Mouse (Mus musculus): Measurements from ENCODE around the gene Prr29. TPM values are rescaled to one million over a fixed set of nuclear protein-coding genes. Genes with fewer than 3 reads are reported as not detected.

The Prr29 gene
- polyA plus RNA-seq, 1 experiment from 2014 or later = 4.7 TPM

Other genes starting within 250 kb of the Prr29 start
- 0.71 TPM in 1 of 2 replicates, not detected in the other for gene Gm10840, start 204.6 kb upstream of the Prr29 start, polyA plus RNA-seq (2015; fragmentation: Nextera tagmentation; extraction: Ambion mirVana)
- gene Limd2, start 204.6 kb upstream of the Prr29 start, polyA plus RNA-seq (2015; fragmentation: Nextera tagmentation; extraction: Ambion mirVana) = 250 and 257 TPM in 2 replicates
- 28.4 and 29.3 TPM in 2 replicates for gene Strada, start 163.3 kb upstream of the Prr29 start, polyA plus RNA-seq (2015; fragmentation: Nextera tagmentation; extraction: Ambion mirVana)
- 88.9 and 91.8 TPM in 2 replicates for gene Ccdc47, start 149.1 kb upstream of the Prr29 start, polyA plus RNA-seq (2015; fragmentation: Nextera tagmentation; extraction: Ambion mirVana)
- 71.1 and 77.5 TPM in 2 replicates for gene Ddx42, start 148.5 kb upstream of the Prr29 start, polyA plus RNA-seq (2015; fragmentation: Nextera tagmentation; extraction: Ambion mirVana)
- 53.7 and 54.7 TPM in 2 replicates for gene Ftsj3, start 109.4 kb upstream of the Prr29 start, polyA plus RNA-seq (2015; fragmentation: Nextera tagmentation; extraction: Ambion mirVana)
- 279 and 291 TPM in 2 replicates for gene Psmc5, start 109.3 kb upstream of the Prr29 start, polyA plus RNA-seq (2015; fragmentation: Nextera tagmentation; extraction: Ambion mirVana)
- gene Smarcd2, start 92.5 kb upstream of the Prr29 start, polyA plus RNA-seq (2015; fragmentation: Nextera tagmentation; extraction: Ambion mirVana) = 120 TPM in 2 replicates
- 0.46 and 0.71 TPM in 2 replicates for gene Tcam1, start 88.8 kb upstream of the Prr29 start, polyA plus RNA-seq (2015; fragmentation: Nextera tagmentation; extraction: Ambion mirVana)
- gene Gh, start 63.6 kb upstream of the Prr29 start, polyA plus RNA-seq (2015; fragmentation: Nextera tagmentation; extraction: Ambion mirVana) = not detected in 2 replicates
- gene Cd79b, start 50.7 kb upstream of the Prr29 start, polyA plus RNA-seq (2015; fragmentation: Nextera tagmentation; extraction: Ambion mirVana) = 2.3 and 3.4 TPM in 2 replicates
- gene Scn4a, start 12.2 kb upstream of the Prr29 start, polyA plus RNA-seq (2015; fragmentation: Nextera tagmentation; extraction: Ambion mirVana) = 0.59 and 0.68 TPM in 2 replicates
- gene Icam2, start 22.6 kb downstream of the Prr29 start, polyA plus RNA-seq (2015; fragmentation: Nextera tagmentation; extraction: Ambion mirVana) = 39.4 and 43.2 TPM in 2 replicates
- gene Ern1, start 122.4 kb downstream of the Prr29 start, polyA plus RNA-seq (2015; fragmentation: Nextera tagmentation; extraction: Ambion mirVana) = 6.2 and 6.3 TPM in 2 replicates
- gene Tex2, start 248.0 kb downstream of the Prr29 start, polyA plus RNA-seq (2015; fragmentation: Nextera tagmentation; extraction: Ambion mirVana) = 11.7 and 11.9 TPM in 2 replicates

Data from embryonic facial prominence, embryonic 15.5 days (tissue).